12 mouse cellular contexts compared by ENCODE assay signal in the genomic region with DNA sequence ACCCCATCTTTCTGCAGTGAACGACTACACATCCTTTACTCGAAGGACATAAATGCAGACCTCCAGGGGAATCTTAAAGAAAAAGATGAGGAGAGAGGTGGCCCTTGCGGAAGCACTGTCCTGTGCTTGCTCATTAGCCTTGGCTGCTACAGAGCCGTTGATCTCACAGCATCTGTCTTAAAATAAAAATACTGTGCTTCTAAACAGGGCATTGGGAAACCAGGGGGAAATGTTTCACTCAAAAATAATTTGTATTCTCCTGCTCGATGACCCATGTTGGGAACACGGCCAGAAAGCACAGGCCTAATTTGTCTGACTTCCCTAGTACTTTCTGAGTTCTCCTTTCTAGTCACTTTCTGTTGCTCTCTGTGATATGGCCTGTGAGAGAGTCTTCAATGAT.
DNase-seq lines count a peak whose midpoint lies in the region; ATAC-seq and TF ChIP-seq lines count a peak whose summit lies in the region.
"Had no signal": no experiment of that assay in that cellular context is flagged by ENCODE, and none has a peak within 500 bp of the region (broad histone marks: within the 10 kb centered on the region; RNA-seq: fewer than 3 reads in every experiment).

No protein-coding gene starts in this region.

- H3K9me3 ChIP-seq in embryonic facial prominence, embryonic 14.5 days (ENCODE audit: control insufficient read depth, low read length) = no peaks in the 10 kb centered on the region
- no peaks in the 10 kb centered on the region for H3K9me3 ChIP-seq in embryonic facial prominence, embryonic 10.5 days
- H3K9me3 ChIP-seq: lung, embryonic 15.5 days had no signal

- 64% methylated on average over 6 of the region's 6 CpGs for WGBS in embryonic facial prominence, embryonic 14.5 days
- 84% methylated on average over 6 of the region's 6 CpGs for WGBS in embryonic facial prominence, embryonic 10.5 days

- peak; percentile 7 for DNase-seq in embryonic facial prominence, embryonic 14.5 days (ENCODE audit: low spot score)
- DNase-seq in embryonic facial prominence, embryonic 10.5 days (ENCODE audit: low spot score) = no peak
- DNase-seq in layer of hippocampus, adult 2 months (ENCODE audit: low spot score in 2 of 2) = no peak
- no peak for DNase-seq in layer of hippocampus, adult 11-12 months (ENCODE audit: low spot score)
- peak; percentile 2 to 13 for DNase-seq in right cerebral cortex, adult 2 months (ENCODE audit: low spot score in 2 of 2)
- no peak for DNase-seq in right cerebral cortex, adult 18-20 months
- DNase-seq in right cerebral cortex, postnatal 4 days = peak; percentile 8
- DNase-seq in gastrocnemius, postnatal 14 days = no peak
- DNase-seq: B cell, adult 2 months had no signal

- intact Hi-C loops in gastrocnemius, postnatal 14 days (cut with DNase I; ENCODE audit: low total_unique reads) = no loop called here

- TF ChIP-seq CTCF in layer of hippocampus, adult 2 months (conservative IDR thresholded peaks at IDR 0.05) = no peak

- H3K27me3 ChIP-seq in embryonic facial prominence, embryonic 14.5 days (replicated peaks; ENCODE audit: control insufficient read depth, insufficient read depth, low read length) = no peaks in the 10 kb centered on the region
- H3K27me3 ChIP-seq in embryonic facial prominence, embryonic 10.5 days (replicated peaks; ENCODE audit: low read depth, poor library complexity, severe bottlenecking) = no peaks in the 10 kb centered on the region
- H3K27me3 ChIP-seq: lung, embryonic 15.5 days had no signal

- no peaks in the 10 kb centered on the region for H3K4me1 ChIP-seq in embryonic facial prominence, embryonic 14.5 days (ENCODE audit: control insufficient read depth, insufficient read depth, low read length)
- H3K4me1 ChIP-seq in embryonic facial prominence, embryonic 10.5 days = no peaks in the 10 kb centered on the region
- H3K4me1 ChIP-seq: lung, embryonic 15.5 days had no signal

- H3K36me3 ChIP-seq in embryonic facial prominence, embryonic 14.5 days (ENCODE audit: control insufficient read depth, insufficient read depth, low read length) = no peaks in the 10 kb centered on the region
- no peaks in the 10 kb centered on the region for H3K36me3 ChIP-seq in embryonic facial prominence, embryonic 10.5 days (replicated peaks)
- H3K36me3 ChIP-seq: G1E; lung, embryonic 15.5 days had no signal

- H3K27ac ChIP-seq in embryonic facial prominence, embryonic 14.5 days (replicated peaks; ENCODE audit: low read depth, low read length) = no peak overlapping the region
- no peak overlapping the region for H3K27ac ChIP-seq in embryonic facial prominence, embryonic 10.5 days (replicated peaks)
- H3K27ac ChIP-seq in layer of hippocampus, adult 2 months = peak overlapping the region; percentile 51; the same call in 1 of the 2 replicates
- H3K27ac ChIP-seq: lung, embryonic 15.5 days had no signal

- H3K9ac ChIP-seq in embryonic facial prominence, embryonic 14.5 days (ENCODE audit: low read depth, low read length) = no peak overlapping the region
- H3K9ac ChIP-seq: lung, embryonic 15.5 days had no signal

- no peak for ATAC-seq in embryonic facial prominence, embryonic 14.5 days (ENCODE audit: low read depth)
- ATAC-seq: inflammation-experienced regulatory T-cells, adult 6 months had no signal

- no peak overlapping the region for H3K4me2 ChIP-seq in embryonic facial prominence, embryonic 14.5 days (ENCODE audit: low read depth, low read length)
- H3K4me2 ChIP-seq: lung, embryonic 15.5 days had no signal

- H3K4me3 ChIP-seq in embryonic facial prominence, embryonic 14.5 days (ENCODE audit: low read depth, low read length) = no peak overlapping the region
- no peak overlapping the region for H3K4me3 ChIP-seq in embryonic facial prominence, embryonic 10.5 days
- H3K4me3 ChIP-seq in layer of hippocampus, adult 2 months = peak overlapping the region; percentile 33
- H3K4me3 ChIP-seq: lung, embryonic 15.5 days had no signal

Comparison
In these comparisons a context has a peak if more than half of its experiments do, and no peak if none do; other contexts are left out.
1. DNase-seq: peak in embryonic facial prominence, embryonic 14.5 days (single experiment), right cerebral cortex, adult 2 months (2 of 2) and right cerebral cortex, postnatal 4 days (single experiment); none in embryonic facial prominence, embryonic 10.5 days (single experiment), layer of hippocampus, adult 2 months (0 of 2), layer of hippocampus, adult 11-12 months (single experiment), right cerebral cortex, adult 18-20 months (single experiment) and gastrocnemius, postnatal 14 days (single experiment).